Mouse (Mus musculus): ENCODE results near the gene Prp2.
"Not testable (repeated sequence)": the region's sequence is repeated elsewhere in the genome, so short reads cannot be mapped to it uniquely, and the experiment has no call there.

Prp2 gene

DNA sequence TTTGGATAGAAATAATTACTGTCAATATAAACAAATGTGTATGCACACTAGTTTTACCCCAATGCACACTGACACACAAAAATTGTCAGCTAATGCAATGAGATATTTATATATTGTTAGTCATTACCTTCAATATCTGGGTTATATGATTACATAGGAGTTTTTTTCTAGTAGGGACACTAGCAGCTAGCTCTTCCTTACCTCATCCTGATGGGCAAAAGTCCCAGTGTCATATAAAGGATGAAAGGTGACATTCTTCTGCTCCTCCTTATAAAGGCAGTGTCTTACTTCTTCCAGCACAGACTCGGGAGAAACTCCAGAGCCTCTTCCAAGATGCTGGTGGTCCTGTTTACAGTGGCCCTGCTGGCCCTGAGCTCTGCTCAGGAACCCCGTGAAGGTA is at the start of gene Prp2:
Gene Prp2, plus strand, starts transcription at position 301 of the 400 bp plus-strand sequence.
- DNase-seq (ENCODE audit: low read depth) = not testable (repeated sequence)

DNA sequence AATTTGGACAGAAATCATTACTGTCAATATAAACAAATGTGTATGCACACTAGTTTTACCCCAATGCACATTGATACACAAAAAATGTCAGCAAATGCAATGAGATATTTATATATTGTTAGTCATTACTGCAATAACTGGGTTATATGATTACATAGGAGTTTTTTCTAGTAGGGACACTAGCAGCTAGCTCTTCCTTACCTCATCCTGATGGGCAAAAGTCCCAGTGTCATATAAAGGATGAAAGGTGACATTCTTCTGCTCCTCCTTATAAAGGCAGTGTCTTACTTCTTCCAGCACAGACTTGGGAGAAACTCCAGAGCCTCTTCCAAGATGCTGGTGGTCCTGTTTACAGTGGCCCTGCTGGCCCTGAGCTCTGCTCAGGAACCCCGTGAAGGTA is 26.2 kb upstream of the Prp2 start, which contains the start of gene Prh1:
Gene Prh1, plus strand, starts transcription at position 301 of the 400 bp plus-strand sequence.
- not testable (repeated sequence) for DNase-seq (ENCODE audit: low read depth)

GRCm38 (mm10) chr6:132649399-132649798 is 53.7 kb downstream of the Prp2 start:
- DNase-seq (ENCODE audit: low read depth) = no peak
